Comparison of ENCODE assay signal across 21 mouse cellular contexts in the genomic region with DNA sequence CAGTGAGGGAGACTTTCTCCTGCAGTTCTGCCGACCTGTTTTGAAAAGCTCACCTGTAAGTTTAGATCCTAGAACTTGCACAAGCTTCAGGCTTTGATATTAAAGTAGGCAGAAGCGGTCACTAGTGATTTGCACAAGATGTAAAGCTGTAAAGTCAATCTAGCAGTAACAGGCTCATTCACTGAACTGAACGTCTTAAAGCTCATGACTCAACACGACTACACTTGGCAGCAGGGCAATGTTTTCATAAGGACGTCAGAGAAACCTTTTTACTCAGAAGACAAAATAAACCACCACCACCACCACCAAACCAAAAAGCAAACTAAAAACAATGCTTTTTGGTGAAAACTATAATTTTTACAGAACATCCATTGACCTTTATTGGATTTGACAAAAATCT. TPM values are rescaled to one million over a fixed set of nuclear protein-coding genes. Genes with fewer than 3 reads are reported as not detected.
"Had no signal": no experiment of that assay in that cellular context is flagged by ENCODE, and none has a peak within 500 bp of the region (broad histone marks: within the 10 kb centered on the region; RNA-seq: fewer than 3 reads in every experiment).

No protein-coding gene starts in this region.

- H3K27ac ChIP-seq: limb, embryonic 12.5 days; limb, embryonic 15.5 days; liver, embryonic 14.5 days; macrophage; midbrain, embryonic 12.5 days; neural tube, embryonic 13.5 days; stomach, embryonic 15.5 days had no signal

- H3K9ac ChIP-seq: limb, embryonic 12.5 days; limb, embryonic 15.5 days; liver, embryonic 14.5 days; liver, postnatal 0 days; lung, embryonic 14.5 days; midbrain, embryonic 12.5 days; neural tube, embryonic 13.5 days; stomach, embryonic 15.5 days had no signal

- H3K4me1 ChIP-seq: limb, embryonic 12.5 days; limb, embryonic 15.5 days; neural tube, embryonic 13.5 days; stomach, embryonic 15.5 days had no signal

- DNase-seq: kidney, adult 9 months; kidney, postnatal 14 days; kidney, postnatal 4 days; left cerebral cortex, postnatal 4 days; liver, postnatal 0 days; lung, embryonic 14.5 days; retina, postnatal 1 day; right cerebral cortex, postnatal 25 days; spleen, adult 18-20 months; thymus, postnatal 36 days had no signal

- H3K9me3 ChIP-seq: limb, embryonic 12.5 days; limb, embryonic 15.5 days; midbrain, embryonic 12.5 days; neural tube, embryonic 13.5 days; stomach, embryonic 15.5 days had no signal

- H3K27me3 ChIP-seq: limb, embryonic 12.5 days; limb, embryonic 15.5 days; midbrain, embryonic 12.5 days; neural tube, embryonic 13.5 days; stomach, embryonic 15.5 days had no signal

- H3K4me3 ChIP-seq: limb, embryonic 12.5 days; limb, embryonic 15.5 days; midbrain, embryonic 12.5 days; myocyte; neural tube, embryonic 13.5 days; stomach, embryonic 15.5 days had no signal

RNA-seq across cellular contexts. Expression of gene Gucy2g, which starts 56.9 kb away (rescaled TPM):
- total RNA-seq: megakaryocyte, adult 5-6 weeks; monocyte, adult 5-6 weeks; neutrophil, adult 5-6 weeks had no signal
- polyA plus RNA-seq: limb, embryonic 12.5 days; lung, embryonic 14.5 days; macrophage; midbrain, embryonic 12.5 days; neural tube, embryonic 13.5 days had no signal
